Mouse (Mus musculus): ENCODE measurements around the gene Fgf8.
A peak's percentile ranks its signal among the peaks of the same experiment; 100 is the strongest.

The Fgf8 gene

GRCm38 (mm10) chr19:45725677-45726277 is 16.9 kb downstream of the Fgf8 start:
- no peak for DNase-seq

- no peak for DNase-seq
These were observed 20.5 kb downstream of the Fgf8 start for GRCm38 (mm10) chr19:45722188-45722587.

- DNase-seq: no peak
These were observed 24.4 kb downstream of the Fgf8 start for GRCm38 (mm10) chr19:45718286-45718685.

GRCm38 (mm10) chr19:45717493-45718220 is 25.1 kb downstream of the Fgf8 start:
- DNase-seq: peak in 1 of 2 experiments; percentile 6

- DNase-seq: peak; percentile 41 to 62
These were observed 34.0 kb downstream of the Fgf8 start for GRCm38 (mm10) chr19:45708704-45709103.

- peak; percentile 18 to 21 for DNase-seq
These were observed 46.5 kb downstream of the Fgf8 start for GRCm38 (mm10) chr19:45696281-45696600.

GRCm38 (mm10) chr19:45695496-45696280 is 47.0 kb downstream of the Fgf8 start:
- no peak for DNase-seq

GRCm38 (mm10) chr19:45694056-45694455 is 48.7 kb downstream of the Fgf8 start:
- no peak for DNase-seq

GRCm38 (mm10) chr19:45692211-45692610 is 50.5 kb downstream of the Fgf8 start:
- no peak for DNase-seq

- DNase-seq: no peak
These were observed 51.6 kb downstream of the Fgf8 start for GRCm38 (mm10) chr19:45691001-45691535.

GRCm38 (mm10) chr19:45687001-45687400 is 55.7 kb downstream of the Fgf8 start:
- no peak for DNase-seq
